In genomic region chr5:123436780-123437175, GRCm38 (mm10) we compare ENCODE assay signal across 9 mouse cellular contexts. TPM values are rescaled to one million over a fixed set of nuclear protein-coding genes. Genes with fewer than 3 reads are reported as not detected.
DNase-seq lines count a peak whose midpoint lies in the region; ATAC-seq and TF ChIP-seq lines count a peak whose summit lies in the region.
"Had no signal": no experiment of that assay in that cellular context is flagged by ENCODE, and none has a peak within 500 bp of the region (broad histone marks: within the 10 kb centered on the region; RNA-seq: fewer than 3 reads in every experiment).

No protein-coding gene starts in this region.

- peaks cover 18% of the 10 kb centered on the region for H3K4me1 ChIP-seq in forebrain, embryonic 16.5 days (replicated peaks; ENCODE audit: control insufficient read depth, insufficient read depth, low read length)
- peaks cover 5% of the 10 kb centered on the region for H3K4me1 ChIP-seq in thymus, adult 2 months (replicated peaks; ENCODE audit: control insufficient read depth, insufficient read depth, low read length)

- H3K4me2 ChIP-seq in forebrain, embryonic 16.5 days (ENCODE audit: low read length), result no peak overlapping the region
- H3K4me2 ChIP-seq: hindbrain, embryonic 15.5 days had no signal

- H3K9me3 ChIP-seq in forebrain, embryonic 16.5 days (ENCODE audit: control insufficient read depth, low read length), result no peaks in the 10 kb centered on the region
- H3K9me3 ChIP-seq: hindbrain, embryonic 15.5 days had no signal

- H3K36me3 ChIP-seq in forebrain, embryonic 16.5 days (ENCODE audit: control insufficient read depth, insufficient read depth), result no peaks in the 10 kb centered on the region
- H3K36me3 ChIP-seq in thymus, adult 2 months (ENCODE audit: control insufficient read depth, insufficient read depth, low read length), result no peaks in the 10 kb centered on the region; the same call in 1 of the 2 replicates

- H3K27ac ChIP-seq in forebrain, embryonic 16.5 days (ENCODE audit: low read length), result no peak overlapping the region
- no peak overlapping the region for H3K27ac ChIP-seq in thymus, adult 2 months (ENCODE audit: control insufficient read depth, insufficient read depth, low read length)
- H3K27ac ChIP-seq: hindbrain, embryonic 15.5 days had no signal

- no peak overlapping the region for H3K4me3 ChIP-seq in forebrain, embryonic 16.5 days (replicated peaks; ENCODE audit: low read length)
- H3K4me3 ChIP-seq in thymus, adult 2 months (ENCODE audit: control insufficient read depth, insufficient read depth, low read length), result no peak overlapping the region
- H3K4me3 ChIP-seq: hindbrain, embryonic 15.5 days had no signal

- TF ChIP-seq POLR2A in thymus, adult 2 months (IDR thresholded peaks at IDR 0.05; ENCODE audit: control insufficient read depth, extremely low read depth, insufficient read depth, low read length, poor library complexity), result no peak

- peak; percentile 32; the same call in 1 of the 2 replicates for ATAC-seq in frontal cortex, adult (ENCODE audit: low TSS enrichment)
- peak; percentile 54; the same call in 1 of the 2 replicates for ATAC-seq in forebrain, embryonic 16.5 days

- 26% methylated on average over 4 of the region's 4 CpGs for WGBS in forebrain, embryonic 16.5 days
- 40% methylated on average over 4 of the region's 4 CpGs for WGBS in thymus, adult 2 months

- DNase-seq in frontal cortex, postnatal 14 days (ENCODE audit: low spot score in 2 of 2), result no peak
- DNase-seq in B cell, adult 2 months, result peak; percentile 66 to 72
- DNase-seq in brain, adult 2 months (ENCODE audit: low read depth, low spot score), result peak; percentile 83
- DNase-seq in kidney, postnatal 14 days, result peak; percentile 68
- peak; percentile 72 for DNase-seq in lung, postnatal 25 days (ENCODE audit: low spot score)
- peak; percentile 64 for DNase-seq in thymus, adult 2 months

- no peak overlapping the region for H3K9ac ChIP-seq in forebrain, embryonic 16.5 days (replicated peaks; ENCODE audit: low read depth, low read length)
- H3K9ac ChIP-seq: hindbrain, embryonic 15.5 days had no signal

- H3K27me3 ChIP-seq in forebrain, embryonic 16.5 days (replicated peaks; ENCODE audit: control insufficient read depth, insufficient read depth, low read length), result no peaks in the 10 kb centered on the region
- H3K27me3 ChIP-seq in thymus, adult 2 months (ENCODE audit: control insufficient read depth, insufficient read depth, low read length), result no peaks in the 10 kb centered on the region
- H3K27me3 ChIP-seq: hindbrain, embryonic 15.5 days had no signal

- TF ChIP-seq CTCF in thymus, adult 2 months (IDR thresholded peaks at IDR 0.05; ENCODE audit: borderline replicate concordance, control insufficient read depth, extremely low read depth, insufficient read depth, low read length, poor library complexity), result no peak

RNA-seq across cellular contexts. Expression of gene Mlxip, which starts 42.2 kb away (rescaled TPM):
- polyA plus RNA-seq in forebrain, embryonic 16.5 days (2015; fragmentation: Nextera tagmentation; extraction: Ambion mirVana), result 18.0 and 18.1 TPM in 2 replicates
- polyA plus RNA-seq in thymus, adult 2 months (2012; rRNA removed), result 113 and 124 TPM in 2 replicates

RNA-seq across cellular contexts. Expression of gene Lrrc43, which starts 52.3 kb away (rescaled TPM):
- 0.24 and 0.43 TPM in 2 replicates for polyA plus RNA-seq in forebrain, embryonic 16.5 days (2015; fragmentation: Nextera tagmentation; extraction: Ambion mirVana)
- polyA plus RNA-seq in thymus, adult 2 months (2012; rRNA removed), result 0.09 and 0.18 TPM in 2 replicates

RNA-seq across cellular contexts. Expression of gene Il31, which starts 52.5 kb away (rescaled TPM):
- not detected in 2 replicates for polyA plus RNA-seq in forebrain, embryonic 16.5 days (2015; fragmentation: Nextera tagmentation; extraction: Ambion mirVana)
- polyA plus RNA-seq in thymus, adult 2 months (2012; rRNA removed), result not detected in 2 replicates
- polyA plus RNA-seq: hindbrain, embryonic 15.5 days had no signal

Comparison
In these comparisons a context has a peak if more than half of its experiments do, and no peak if none do; other contexts are left out.
1. DNase-seq: peak in B cell, adult 2 months (2 of 2), brain, adult 2 months (single experiment), kidney, postnatal 14 days (single experiment), lung, postnatal 25 days (single experiment) and thymus, adult 2 months (single experiment); none in frontal cortex, postnatal 14 days (0 of 2).